Mouse (Mus musculus) thymus, adult 2 months (tissue): Measurements from ENCODE around the gene Sel1l2.

Experiments used
- CTCF ChIP-seq: fragments of 200-500 bp; IDR thresholded peaks from 2 replicates; pipeline ENCODE4 v1.5.1; 2012; ENCODE audit warnings: mild to moderate bottlenecking, control low read depth, low read length, moderate library complexity, borderline replicate concordance; ENCODE audit not compliant: control insufficient read depth, poor library complexity, insufficient read depth; ENCODE audit errors: extremely low read depth
- POLR2A ChIP-seq: fragments of 200-500 bp; IDR thresholded peaks from 2 replicates; pipeline ENCODE4 v1.6.1; 2012; ENCODE audit warnings: mild to moderate bottlenecking, low read length, control low read depth, moderate library complexity; ENCODE audit not compliant: control insufficient read depth, poor library complexity, insufficient read depth; ENCODE audit errors: extremely low read depth

- no peak for TF ChIP-seq CTCF
- TF ChIP-seq POLR2A = no peak
Observed at GRCm38 (mm10) chr2:140255595-140256141, 133.8 kb downstream of the Sel1l2 start.
